Mouse (Mus musculus): ENCODE results near the gene Ncf2.
"Not testable (repeated sequence)": the region's sequence is repeated elsewhere in the genome, so short reads cannot be mapped to it uniquely, and the experiment has no call there.

Ncf2 gene

DNA sequence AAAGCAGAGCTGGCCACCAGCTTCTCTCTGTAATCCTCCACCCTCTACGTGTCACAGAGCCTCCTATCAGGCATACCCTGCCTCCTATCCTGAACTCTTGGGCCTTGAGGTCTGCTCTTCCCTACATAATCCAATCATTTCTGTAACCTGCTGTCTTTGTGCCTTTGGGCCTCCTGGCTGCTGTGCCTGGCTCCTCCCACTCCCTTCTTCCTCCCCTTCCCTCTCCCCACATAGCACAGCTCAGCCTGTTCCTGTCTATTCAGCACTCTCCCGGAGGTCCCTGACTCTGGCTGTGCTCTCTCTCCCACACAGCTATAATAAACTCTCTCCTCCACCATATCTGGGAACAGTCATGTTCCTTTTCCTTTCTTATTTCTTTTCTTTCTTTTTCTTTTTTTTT is at the start of gene Ncf2:
Ncf2 (plus strand) TSS at position 298 of the 400 bp plus-strand sequence.
- no peak for DNase-seq (ENCODE audit: low read depth, low spot score)

DNA sequence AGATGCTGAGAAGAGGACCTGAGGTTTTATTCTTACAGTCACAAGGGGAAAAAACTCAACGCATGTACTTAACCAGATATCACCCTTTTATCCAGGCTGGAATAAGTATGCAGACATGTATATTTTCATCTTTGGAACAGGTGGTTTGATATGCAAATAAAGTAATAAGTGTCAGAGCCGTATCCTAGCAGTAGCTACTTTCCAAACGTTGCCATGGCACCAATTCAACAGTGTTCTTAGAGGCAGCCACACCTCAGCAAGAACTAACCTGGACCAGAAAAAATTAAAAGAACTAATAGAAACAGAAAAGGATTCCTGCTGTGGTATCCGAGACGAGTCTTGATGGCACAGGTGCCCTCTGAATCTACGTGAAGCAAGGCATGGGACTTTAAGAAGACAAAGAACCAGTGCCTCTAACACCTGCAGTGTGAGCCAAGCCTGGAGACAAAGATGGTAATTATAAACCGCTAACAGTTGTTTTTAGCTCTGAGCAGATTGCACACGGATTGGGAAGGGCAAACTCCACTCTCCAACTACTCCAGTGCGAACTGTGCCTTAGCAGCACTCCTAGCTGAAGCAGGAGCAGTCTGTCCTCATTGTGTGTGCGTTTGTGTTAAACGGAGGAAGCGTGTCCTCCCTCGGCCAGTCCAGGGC is 49.6 kb upstream of the Ncf2 start, which contains the start of gene Apobec4:
Apobec4 (plus strand) TSS at position 240 of the 654 bp plus-strand sequence.
- DNase-seq (ENCODE audit: low read depth, low spot score), result no peak

DNA sequence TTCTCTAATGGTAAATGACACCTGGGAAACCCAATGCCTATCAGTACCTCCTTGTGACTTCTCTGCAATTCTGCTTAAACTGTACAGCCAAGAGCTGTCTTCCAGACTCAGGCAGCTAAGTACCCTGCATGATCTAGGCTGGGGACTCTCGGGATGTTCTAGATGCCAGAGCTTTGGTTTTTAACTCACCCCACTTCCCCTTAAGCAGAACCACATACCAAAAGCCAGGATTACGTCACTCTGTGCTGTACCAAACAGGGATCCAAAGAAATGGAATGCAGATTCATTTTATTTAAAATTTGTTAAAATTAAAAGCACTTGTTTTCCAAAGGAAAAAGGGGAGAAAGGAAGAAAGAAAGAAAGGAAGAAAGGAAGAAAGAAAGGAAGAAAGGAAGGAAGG is 38.2 kb upstream of the Ncf2 start:
- DNase-seq (ENCODE audit: low read depth, low spot score), result no peak

DNA sequence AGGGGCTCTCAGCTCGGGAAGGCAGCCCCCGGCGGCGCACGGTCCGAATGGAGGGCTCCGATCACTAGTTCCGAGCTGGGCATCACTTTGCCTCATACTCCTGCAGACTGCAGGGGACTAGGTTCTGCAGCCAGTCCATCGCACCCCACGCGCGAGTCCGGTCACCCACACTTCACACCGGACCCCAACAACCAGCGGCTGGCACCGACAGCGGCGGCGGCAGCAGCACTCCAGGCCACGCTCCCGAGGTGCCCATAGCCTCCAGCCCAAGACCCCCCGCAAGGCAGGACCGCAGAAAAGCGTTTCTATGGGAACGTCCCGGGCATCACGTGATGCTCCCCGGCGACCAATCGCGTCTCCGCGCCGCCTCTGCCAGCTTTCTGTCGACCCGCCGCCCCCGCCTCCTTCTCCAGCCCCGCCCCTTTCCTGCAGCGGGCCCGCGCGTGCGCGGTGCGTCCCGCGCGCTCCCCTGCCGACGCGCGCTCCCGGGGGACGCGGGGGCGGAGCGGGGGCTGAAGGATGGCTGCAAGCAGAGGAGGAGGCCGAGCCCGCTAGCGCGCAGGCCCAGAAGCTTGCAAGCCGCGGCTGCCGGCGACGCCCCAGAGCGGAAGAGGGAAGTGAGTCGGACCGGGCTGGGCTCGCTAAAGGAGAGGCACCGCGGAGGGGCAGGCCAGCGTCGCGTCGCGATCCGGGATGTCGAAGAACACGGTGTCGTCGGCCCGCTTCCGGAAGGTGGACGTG is 33.8 kb upstream of the Ncf2 start, which contains the start of the genes Rgl1 and Arpc5:
Rgl1 (minus strand) TSS at position 320 of the 741 bp plus-strand sequence.
Arpc5 (plus strand) TSS at position 511 of the 741 bp plus-strand sequence.
- peak; percentile 98 for DNase-seq (ENCODE audit: low read depth, low spot score)

DNA sequence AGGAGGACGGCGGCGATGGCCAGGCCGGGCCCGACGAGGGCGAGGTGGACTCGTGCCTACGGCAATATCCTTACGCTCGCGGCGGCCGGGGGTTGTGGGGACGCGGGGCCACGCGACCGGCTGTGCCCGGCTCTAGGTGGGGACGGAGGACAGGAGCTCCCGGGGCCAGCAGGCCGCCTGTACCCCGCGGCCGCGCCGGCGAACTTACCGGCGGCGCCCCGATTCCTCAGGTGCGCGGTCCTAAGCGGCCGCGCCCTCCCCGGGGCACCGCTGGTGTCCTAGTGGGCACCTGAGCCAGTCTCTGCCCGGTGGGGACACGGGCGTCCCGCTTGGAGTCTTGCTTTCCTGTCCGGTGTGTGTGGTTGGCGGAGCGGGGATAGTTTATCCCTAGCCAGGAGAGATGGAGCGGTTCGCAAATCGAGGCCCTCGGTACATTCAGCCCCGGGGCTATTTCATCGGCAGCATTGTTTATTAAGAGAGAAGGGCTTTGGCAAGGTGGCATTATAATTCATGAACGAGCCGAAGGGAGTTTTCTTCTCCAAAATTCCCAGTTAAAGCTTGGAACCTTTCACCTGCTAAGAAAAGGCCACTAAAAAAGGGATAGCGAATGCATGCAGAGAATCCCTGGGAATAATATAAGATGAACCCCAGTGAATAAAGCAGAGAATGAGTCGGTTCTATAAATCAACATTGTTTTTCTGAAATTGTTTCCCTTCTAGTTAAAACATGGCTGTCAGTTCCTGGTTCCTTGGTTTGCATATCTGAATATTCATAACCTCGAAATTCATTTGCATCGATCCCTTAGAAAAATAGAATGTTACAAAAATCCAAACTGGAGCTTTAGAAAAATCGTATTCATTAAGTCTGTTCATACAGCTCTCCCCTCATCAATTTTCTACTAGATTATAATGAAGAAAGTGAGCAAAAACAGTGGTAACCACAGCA is 32.9 kb upstream of the Ncf2 start:
- peak; percentile 21 for DNase-seq (ENCODE audit: low read depth, low spot score)

DNA sequence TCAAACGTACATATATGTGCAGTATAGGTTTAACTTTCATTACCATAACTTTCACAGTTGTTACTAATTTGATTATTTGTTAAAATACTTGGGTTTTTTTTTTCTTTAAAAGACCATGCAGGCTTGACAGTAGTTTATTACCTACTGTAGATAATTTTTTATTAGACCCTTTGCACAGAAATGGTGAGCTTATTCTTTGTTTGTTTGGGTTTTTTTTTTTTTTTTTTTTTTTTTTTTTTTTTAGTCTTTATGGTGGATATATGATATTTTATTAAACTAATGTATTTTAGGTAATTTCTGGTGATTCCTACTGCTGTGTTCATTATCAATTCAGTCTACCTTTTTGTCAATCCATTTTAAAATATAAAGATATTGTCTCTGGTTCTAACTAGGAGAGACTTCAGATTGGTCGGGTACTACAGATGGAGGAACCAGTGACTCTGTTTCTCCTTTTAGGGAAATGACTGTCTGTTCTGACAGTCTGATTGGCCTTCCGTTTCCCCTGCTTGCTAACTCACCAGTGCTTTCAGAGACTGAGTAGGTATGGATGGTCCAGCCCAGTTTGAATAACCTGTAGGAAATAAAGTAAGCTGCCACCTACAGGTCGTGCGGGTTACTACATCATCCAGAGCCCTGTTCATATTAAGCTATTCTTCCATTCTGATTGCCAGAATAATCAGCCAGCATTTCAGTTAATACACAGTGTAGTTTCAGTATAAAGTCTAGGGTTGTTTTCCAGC is 32.1 kb upstream of the Ncf2 start:
- DNase-seq (ENCODE audit: low read depth, low spot score), result peak; percentile 67

DNA sequence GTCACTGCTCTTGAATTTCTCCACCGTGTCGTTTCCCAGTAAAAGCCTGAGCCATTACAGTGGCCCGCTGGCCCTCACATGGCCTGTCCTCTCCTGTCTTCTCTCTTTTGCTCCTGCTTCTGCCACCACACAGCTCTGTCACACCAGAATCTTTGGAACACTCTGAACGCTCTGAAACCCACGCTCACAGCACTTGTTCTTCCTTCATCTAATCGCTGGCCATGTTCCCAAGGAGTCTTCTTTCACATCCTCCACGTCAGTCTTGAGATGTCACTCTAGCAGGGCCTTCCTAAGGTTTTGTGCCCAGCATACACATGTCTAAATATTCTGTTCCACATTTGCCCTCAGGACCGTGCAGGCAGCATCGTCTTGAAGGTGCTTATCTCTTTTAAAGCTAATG is 29.0 kb upstream of the Ncf2 start:
- DNase-seq (ENCODE audit: low read depth, low spot score), result no peak

DNA sequence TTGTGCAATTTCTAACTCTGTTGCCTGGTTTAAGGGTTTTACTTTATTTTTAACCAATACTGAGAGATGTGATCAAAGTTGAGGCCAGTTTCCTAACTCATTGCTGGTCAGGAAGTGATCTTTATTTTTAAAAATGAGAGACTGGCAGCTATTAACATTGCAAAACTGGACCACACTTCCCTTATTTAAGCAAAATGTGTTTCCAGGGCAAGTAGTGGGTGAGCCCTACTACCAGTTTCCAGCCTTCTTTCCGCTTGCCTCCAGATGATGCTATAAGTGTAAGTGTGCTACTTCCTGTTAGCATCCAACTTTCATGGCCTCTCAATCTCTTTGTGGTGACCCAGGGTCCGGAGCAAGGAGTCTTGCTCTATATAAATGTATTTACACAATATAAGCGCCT is 25.4 kb upstream of the Ncf2 start:
- not testable (repeated sequence) for DNase-seq (ENCODE audit: low read depth, low spot score)

DNA sequence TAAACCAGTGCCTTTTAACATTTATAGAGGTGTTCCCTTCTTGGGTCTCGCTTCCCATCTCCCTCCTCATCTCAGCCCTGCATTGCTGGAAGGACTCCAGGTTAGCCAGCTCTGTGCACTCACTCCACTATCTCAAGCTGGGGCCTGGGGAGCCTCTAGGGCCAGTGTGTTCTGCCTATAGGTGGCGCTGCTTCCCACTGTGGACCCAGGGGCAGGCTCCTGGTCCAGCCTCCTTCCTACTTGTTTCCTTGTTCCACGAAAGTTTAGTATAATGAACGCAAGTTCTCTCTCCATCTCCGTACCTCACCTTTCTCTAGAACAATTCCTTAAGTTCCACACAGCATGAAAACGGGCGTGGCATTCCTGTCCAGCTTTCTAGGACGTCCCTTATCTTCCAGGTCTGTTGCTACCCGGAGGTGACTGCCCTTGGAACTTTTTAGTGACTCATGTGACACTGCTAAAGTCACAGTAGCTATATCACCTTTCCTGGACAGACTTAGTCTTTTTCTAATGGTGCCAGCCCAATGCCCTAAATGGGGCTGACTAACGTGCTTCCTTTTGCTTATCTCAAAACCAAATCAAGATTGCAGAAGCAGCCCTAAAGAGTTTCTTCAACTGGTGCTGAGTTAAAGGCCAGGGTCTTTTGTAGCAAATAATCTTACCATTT is 20.8 kb upstream of the Ncf2 start:
- DNase-seq (ENCODE audit: low read depth, low spot score), result peak; percentile 43

DNA sequence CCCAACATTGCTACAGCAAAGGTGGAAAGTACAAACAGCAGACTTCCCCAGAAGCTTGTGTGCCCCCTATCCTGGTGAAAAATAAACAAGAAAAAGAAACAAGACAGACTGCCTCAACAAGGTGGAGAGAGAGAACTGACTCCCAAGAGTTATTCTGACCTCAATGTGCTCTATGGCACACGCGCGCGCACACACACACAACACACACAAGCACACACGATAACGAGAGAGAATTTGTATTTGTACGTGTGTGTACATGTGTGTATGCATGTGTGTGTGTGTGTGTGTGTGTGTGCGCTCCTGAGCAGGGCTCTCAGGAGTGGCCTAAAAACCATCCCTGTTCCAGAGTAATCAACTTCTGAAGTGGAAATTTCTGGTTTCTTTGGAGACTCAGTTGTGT is 15.4 kb upstream of the Ncf2 start:
- no peak for DNase-seq (ENCODE audit: low read depth, low spot score)

DNA sequence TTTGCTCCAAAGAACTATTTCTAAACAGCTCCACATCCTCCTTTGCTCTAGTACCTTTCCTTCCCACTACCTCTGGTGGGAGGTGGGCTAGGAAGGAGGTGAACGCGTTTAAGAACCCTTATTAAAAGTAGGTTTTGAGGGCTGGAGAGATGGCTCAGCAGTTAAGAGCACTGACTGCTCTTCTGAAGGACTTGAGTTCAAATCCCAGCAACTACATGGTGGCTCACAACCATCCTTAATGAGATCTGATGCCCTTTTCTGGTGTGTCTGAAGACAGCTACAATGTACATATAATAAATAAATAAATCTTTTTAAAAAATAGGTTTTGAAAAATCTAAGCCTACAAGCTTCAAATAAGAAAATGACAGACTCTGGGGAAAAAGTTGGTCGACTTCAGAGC is 14.5 kb upstream of the Ncf2 start:
- not testable (repeated sequence) for DNase-seq (ENCODE audit: low read depth, low spot score)

DNA sequence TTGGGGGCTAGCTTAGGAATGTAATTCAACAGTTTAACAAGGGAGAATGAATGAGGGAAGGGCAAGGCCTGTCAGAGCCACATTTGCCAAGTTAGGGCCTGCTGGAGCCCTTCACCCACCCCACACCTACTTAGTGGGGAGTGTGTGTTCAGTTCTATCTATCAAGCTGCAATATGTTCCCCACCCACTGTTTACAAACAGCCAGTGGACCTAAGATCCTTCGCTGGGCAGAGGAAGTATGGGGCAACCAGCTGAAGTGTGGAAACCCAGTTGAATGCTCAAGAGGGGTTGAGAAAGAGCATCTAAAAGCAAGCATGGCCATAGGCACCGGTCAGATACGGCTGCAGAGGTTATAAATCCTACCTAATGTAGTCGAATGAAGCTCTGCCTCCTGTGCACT is 13.0 kb upstream of the Ncf2 start:
- DNase-seq (ENCODE audit: low read depth, low spot score), result no peak

DNA sequence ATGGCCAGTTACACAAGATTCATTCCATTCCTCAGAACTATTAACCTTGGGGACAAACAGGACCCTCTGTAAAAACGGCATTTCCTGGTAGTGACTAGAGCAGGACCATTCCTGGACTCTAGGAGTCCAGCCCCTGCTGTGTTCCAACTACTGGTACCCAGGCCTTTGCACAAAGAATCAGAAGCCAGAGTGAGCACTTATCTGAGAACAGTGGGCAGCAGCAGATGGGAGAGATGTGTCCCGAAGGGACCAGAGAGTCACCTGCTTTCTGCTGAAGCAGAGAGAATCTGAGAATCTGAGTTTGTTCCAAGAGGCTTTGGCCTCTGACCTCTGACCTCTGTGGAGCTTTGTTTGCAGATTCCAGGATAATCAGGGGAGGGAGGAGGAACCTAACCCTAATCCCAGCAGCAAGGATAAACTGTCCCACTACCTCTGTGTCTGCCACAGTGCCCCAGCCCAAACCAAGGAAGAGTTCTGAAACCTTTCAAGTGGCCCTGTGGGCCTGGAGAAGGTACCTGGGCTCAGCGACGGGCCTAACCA is 11.8 kb upstream of the Ncf2 start:
- DNase-seq (ENCODE audit: low read depth, low spot score), result no peak

DNA sequence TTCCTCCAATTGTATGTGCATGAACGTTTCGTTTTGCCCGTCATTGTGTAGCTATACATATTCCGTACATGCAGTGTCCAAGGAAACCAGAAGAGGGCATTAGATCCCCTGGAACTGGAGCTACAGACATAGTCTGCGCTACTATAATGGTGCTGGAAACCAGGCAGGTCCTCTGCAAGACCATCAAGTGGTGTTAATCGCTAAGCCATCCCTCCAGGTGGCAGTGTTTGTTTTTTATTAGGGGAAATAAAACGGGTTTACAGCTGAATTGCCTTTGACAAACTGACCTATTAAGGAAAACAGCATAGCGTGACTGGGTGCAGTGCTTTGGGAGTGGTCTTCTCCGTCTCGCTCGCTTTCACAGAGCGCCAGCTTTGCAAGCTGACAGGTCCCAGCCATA is 9.7 kb upstream of the Ncf2 start:
- no peak for DNase-seq (ENCODE audit: low read depth, low spot score)

DNA sequence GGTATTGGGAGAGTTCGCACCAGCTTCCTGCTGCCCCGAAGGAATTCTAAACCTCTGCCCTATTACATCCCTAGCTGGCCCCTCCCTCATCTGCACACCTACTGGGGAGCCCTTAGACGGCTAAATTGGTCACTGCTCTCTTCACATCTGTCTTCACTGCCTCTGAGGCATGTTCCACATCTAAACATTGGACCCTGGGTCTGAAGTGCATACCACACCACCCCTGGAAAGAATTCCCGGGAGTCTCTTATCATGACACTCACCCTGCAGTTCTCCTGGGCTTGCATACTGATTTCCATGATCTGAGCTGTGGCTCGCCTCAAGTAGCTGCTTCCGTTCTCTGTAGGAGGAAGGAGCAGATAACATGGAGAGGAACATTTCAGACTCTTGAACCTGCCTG is 9.2 kb upstream of the Ncf2 start:
- no peak for DNase-seq (ENCODE audit: low read depth, low spot score)

DNA sequence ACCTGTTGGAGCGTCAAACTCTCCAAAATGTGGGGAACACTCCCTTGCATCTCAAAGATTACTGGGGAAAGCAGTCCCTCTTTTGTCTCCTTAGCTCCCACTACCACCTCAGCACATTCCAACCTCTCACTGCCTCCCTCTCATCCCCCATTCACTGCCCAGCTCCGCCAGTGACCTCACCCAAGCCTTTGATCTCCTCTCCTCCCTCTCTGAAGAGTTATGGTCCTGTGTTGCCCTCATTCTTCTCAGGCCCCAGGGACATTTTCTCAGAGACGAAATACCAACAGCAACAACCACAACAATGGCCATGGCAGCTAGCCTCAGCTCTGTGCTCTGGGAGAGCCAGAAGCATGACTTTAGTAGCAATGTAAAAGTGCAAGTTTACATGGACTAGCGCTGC is 8.7 kb upstream of the Ncf2 start:
- no peak for DNase-seq (ENCODE audit: low read depth, low spot score)

DNA sequence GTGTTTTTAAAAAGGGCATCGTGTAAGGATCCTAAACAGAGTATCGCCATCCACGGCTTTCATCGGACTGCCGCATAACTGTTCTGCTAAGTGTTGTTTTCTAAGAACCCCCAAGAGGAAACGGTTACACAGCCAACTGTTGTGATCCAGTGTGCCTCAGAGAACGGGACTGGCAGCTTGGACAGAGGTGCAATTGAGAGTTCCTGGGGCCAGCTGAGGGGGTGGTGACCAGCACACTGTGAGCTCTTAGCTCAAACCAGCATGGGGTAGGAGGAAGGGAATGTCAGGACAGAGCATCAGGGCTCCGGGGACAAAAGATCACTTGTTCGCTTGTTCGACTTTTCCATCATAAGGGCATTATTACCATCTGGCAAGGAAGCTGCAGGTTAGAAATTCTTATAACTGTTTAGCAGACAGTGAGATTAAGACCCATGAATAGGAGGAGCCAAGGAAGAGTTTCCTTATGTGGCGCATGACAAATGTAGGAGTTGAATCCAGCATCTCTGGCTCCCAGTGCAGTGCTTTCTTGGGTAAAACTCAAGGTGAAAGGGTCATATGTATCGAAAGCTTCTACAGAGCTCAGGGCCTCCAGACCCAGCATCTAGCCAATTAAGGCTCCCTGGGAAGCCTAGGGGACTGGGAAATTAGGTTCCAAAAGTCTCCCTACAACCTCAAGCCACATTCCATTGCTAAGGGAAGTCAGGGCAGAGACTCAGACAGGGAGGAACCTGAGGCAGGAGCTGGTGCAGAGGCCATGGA is 7.1 kb upstream of the Ncf2 start:
- DNase-seq (ENCODE audit: low read depth, low spot score), result no peak

DNA sequence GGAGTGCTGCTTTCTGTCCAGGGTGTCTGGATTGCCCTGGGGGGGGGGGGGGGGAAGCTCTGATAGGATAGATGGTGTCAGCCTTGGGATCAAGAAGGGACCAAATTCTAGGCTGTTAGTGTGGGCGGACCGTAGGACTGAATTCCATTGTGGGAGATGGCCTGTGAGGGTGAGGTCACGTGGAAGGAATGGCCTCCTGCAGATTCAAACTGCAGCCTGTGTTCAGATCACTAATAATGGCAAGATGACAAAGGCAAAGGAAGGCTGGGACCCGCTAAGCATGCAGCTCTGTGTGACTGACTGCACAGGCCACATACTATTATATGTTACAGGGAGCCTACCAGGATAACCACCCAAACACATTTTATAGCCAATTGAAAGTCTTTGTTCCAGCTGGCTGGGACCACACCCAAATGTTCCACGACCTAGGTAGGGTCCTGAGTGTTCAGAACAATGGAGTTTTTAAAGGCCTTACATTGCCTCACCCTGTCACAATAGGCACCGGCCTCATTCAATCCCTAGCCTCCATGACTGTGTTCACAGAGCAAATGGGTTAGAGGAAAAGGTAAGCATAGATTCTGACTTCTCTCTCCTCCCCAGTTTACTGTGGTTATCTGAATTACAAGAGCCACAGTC is 6.4 kb upstream of the Ncf2 start:
- DNase-seq (ENCODE audit: low read depth, low spot score), result no peak

DNA sequence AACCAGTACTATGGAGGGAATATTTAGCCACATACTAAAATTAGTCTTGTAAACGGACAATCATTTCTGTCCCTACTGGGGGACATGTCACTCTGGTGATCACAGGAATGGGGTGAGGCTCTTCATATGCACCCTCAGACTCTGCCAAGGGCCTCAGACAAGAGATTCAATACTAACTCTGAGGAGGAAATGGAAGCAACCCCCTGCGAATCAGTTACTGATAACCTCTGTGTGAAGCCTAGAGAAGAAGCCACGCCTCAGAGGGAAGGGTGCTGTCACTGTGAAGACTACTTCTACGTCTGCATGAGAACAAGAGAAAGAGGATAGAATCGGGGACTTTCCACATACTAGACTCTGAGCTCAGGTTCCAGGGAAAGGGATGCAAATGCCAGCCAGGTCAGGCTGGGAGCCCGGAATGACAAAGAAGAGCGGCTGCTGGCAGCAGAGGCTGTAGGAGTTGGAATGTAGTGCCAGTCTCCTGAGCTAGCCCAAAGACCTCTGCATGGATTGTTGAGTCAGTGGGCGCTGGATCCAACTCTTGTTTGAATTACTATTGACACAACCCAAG is 4.2 kb upstream of the Ncf2 start:
- no peak for DNase-seq (ENCODE audit: low read depth, low spot score)
